Mouse (Mus musculus) lung, adult 10 weeks (tissue): ENCODE data around the gene Nr2f2. TPM values are rescaled to one million over a fixed set of nuclear protein-coding genes. Genes with fewer than 3 reads are reported as not detected.

Experiments used
- polyA plus RNA-seq: library from polyadenylated mRNA; stranded (reverse); fragments of 350-450 nt; fragmentation: Illumina TruSeq; extraction: RNeasy Lipid Tissue Mini Kit (QIAGEN cat#74804); gene quantifications from one replicate; pipeline ENCODE4 v1.2.3, GENCODE M21; 2014; ENCODE audit warnings: low read depth, low replicate concordance; ENCODE audit not compliant: insufficient read depth

Gene Nr2f2
- polyA plus RNA-seq = 39.9 TPM

GRCm38 (mm10) chr7:70365941-70366807, at the start of gene Nr2f2:
Gene Nr2f2 (minus strand): TSS chr7:70366735.

